Mouse (Mus musculus) intestine, embryonic 14.5 days (tissue): ENCODE results near the gene Ipmk. TPM values are rescaled to one million over a fixed set of nuclear protein-coding genes. Genes with fewer than 3 reads are reported as not detected.

ENCODE experiments used
- ATAC-seq: fragments of 200-750 bp; cut with Nextera tagmentation; replicated peaks from 2 replicates; pipeline ENCODE4 v1.8.0; 2017; ENCODE audit warnings: low read depth, moderate number of reproducible peaks, moderate TSS enrichment, moderate library complexity; ENCODE audit not compliant: low FRiP score, low TSS enrichment
- DNase-seq: peaks from one replicate; pipeline ENCODE4 v3.0.0-alpha.2; 2018; ENCODE audit warnings: low spot score
- H3K27ac ChIP-seq: fragments of 300-500 bp; sonication (generic); 2 replicates; pipeline ENCODE4 v1.5.1; 2014; ENCODE audit warnings: low read depth, mild to moderate bottlenecking, control low read depth
- H3K27me3 ChIP-seq: fragments of 300-500 bp; sonication (generic); replicated peaks from 2 replicates; pipeline ENCODE4 v1.6.1; 2014; ENCODE audit warnings: low read length, control low read depth; ENCODE audit not compliant: control insufficient read depth, insufficient read depth
- H3K36me3 ChIP-seq: fragments of 300-500 bp; sonication (generic); 2 replicates; pipeline ENCODE4 v1.6.1; 2014; ENCODE audit warnings: low read length, control low read depth; ENCODE audit not compliant: control insufficient read depth, insufficient read depth
- H3K4me1 ChIP-seq: fragments of 300-500 bp; sonication (generic); replicated peaks from 2 replicates; pipeline ENCODE4 v1.6.1; 2014; ENCODE audit warnings: low read length, control low read depth, mixed read lengths; ENCODE audit not compliant: control insufficient read depth, insufficient read depth
- H3K4me2 ChIP-seq: fragments of 300-500 bp; sonication (generic); 2 replicates; pipeline ENCODE4 v1.6.1; 2014; ENCODE audit warnings: low read length
- H3K4me3 ChIP-seq: fragments of 300-500 bp; sonication (generic); 2 replicates; pipeline ENCODE4 v1.5.1; 2014; ENCODE audit warnings: low read depth, low read length, control low read depth, mixed read lengths
- H3K9ac ChIP-seq: fragments of 300-500 bp; sonication (generic); 2 replicates; pipeline ENCODE4 v1.6.1; 2014; ENCODE audit warnings: mild to moderate bottlenecking, low read length
- H3K9me3 ChIP-seq: fragments of 300-500 bp; sonication (generic); 2 replicates; pipeline ENCODE4 v1.6.1; 2016; ENCODE audit warnings: low read length, control low read depth; ENCODE audit not compliant: control insufficient read depth
- WGBS: fragments of 180-500 bp; shearing (Covaris S2); extraction: QIAGEN DNeasy Blood & Tissue Kit; methylation state at CpG from one replicate; pipeline ENCODE4 v1.1.7; 2014; 5-methylcytosine and 5-hydroxymethylcytosine counted together
- polyA plus RNA-seq: library from polyadenylated mRNA; unstranded; fragments of >200 nt; fragmentation: Nextera tagmentation; extraction: Ambion mirVana; gene quantifications from 2 replicates; pipeline ENCODE4 v1.2.1, GENCODE M21; 2014

Gene Ipmk
- 19.9 and 21.5 TPM in 2 replicates for polyA plus RNA-seq

- DNase-seq (peak; percentile 99), ATAC-seq (peak; percentile 88)
- Histone ChIP-seq H3K4me2 (peak within 1 kb of the TSS; percentile 84), H3K27me3 (no peaks in the 10 kb centered on the region), H3K9me3 (no peaks in the 10 kb centered on the region), H3K4me3 (peak within 1 kb of the TSS; percentile 83), H3K9ac (peak within 1 kb of the TSS; percentile 76), H3K27ac (peak within 1 kb of the TSS; percentile 78), H3K4me1 (peaks cover 25% of the 10 kb centered on the region), H3K36me3 (0 out of 2 replicates have a peak, but pooled peaks cover 6% of the 10 kb centered on the region)
- under 1% methylated on average over 48 of the region's 49 CpGs for WGBS
These were observed at the start of gene Ipmk for GRCm38 (mm10) chr10:71347509-71347949. Ipmk (plus strand) TSS chr10:71347763.

- H3K4me1 ChIP-seq = no peaks in the 10 kb centered on the region
These were observed 47.4 kb upstream of the Ipmk start for GRCm38 (mm10) chr10:71300161-71300560.

GRCm38 (mm10) chr10:71302490-71302889 lies 45.1 kb upstream of the Ipmk start:
- Histone ChIP-seq H3K4me2 (no peak overlapping the region), H3K4me3 (no peak overlapping the region), H3K4me1 (no peaks in the 10 kb centered on the region), H3K27me3 (no peaks in the 10 kb centered on the region), H3K9ac (no peak overlapping the region), H3K27ac (no peak overlapping the region), H3K9me3 (no peaks in the 10 kb centered on the region), H3K36me3 (no peaks in the 10 kb centered on the region)
- no peak for DNase-seq
- no peak for ATAC-seq
- WGBS = 20% methylated on average over 5 of the region's 5 CpGs

More at GRCm38 (mm10) chr10:71300161-71300560, 47.4 kb upstream of the Ipmk start:
- no peak overlapping the region for H3K4me2 ChIP-seq
- DNase-seq (no peak), ATAC-seq (no peak)
- 71% methylated on average over 16 of the region's 16 CpGs for WGBS
- H3K27me3 ChIP-seq = no peaks in the 10 kb centered on the region
- no peak overlapping the region for H3K27ac ChIP-seq
- H3K9me3 ChIP-seq = no peaks in the 10 kb centered on the region
- H3K4me3 ChIP-seq = no peak overlapping the region
- H3K9ac ChIP-seq = no peak overlapping the region
- no peaks in the 10 kb centered on the region for H3K36me3 ChIP-seq

GRCm38 (mm10) chr10:71306190-71306589 lies 41.4 kb upstream of the Ipmk start:
- no peaks in the 10 kb centered on the region for H3K36me3 ChIP-seq
- H3K27me3 ChIP-seq = no peaks in the 10 kb centered on the region
- no peaks in the 10 kb centered on the region for H3K9me3 ChIP-seq
- ATAC-seq (no peak), DNase-seq (no peak)
- no peak overlapping the region for H3K27ac ChIP-seq
- H3K4me1 ChIP-seq = no peaks in the 10 kb centered on the region
- H3K9ac ChIP-seq = no peak overlapping the region
- H3K4me3 ChIP-seq = no peak overlapping the region
- 15% methylated on average over 6 of the region's 6 CpGs for WGBS
- H3K4me2 ChIP-seq = peak overlapping the region; percentile 26; the same call in 1 of the 2 replicates

- ATAC-seq (no peak), DNase-seq (no peak)
- no peaks in the 10 kb centered on the region for H3K4me1 ChIP-seq
- 75% methylated on average over 6 of the region's 6 CpGs for WGBS
- no peaks in the 10 kb centered on the region for H3K36me3 ChIP-seq
- no peak overlapping the region; the same call in 1 of the 2 replicates for H3K4me2 ChIP-seq
- no peaks in the 10 kb centered on the region for H3K27me3 ChIP-seq
- H3K9me3 ChIP-seq = no peaks in the 10 kb centered on the region
- no peak overlapping the region for H3K27ac ChIP-seq
- no peak overlapping the region for H3K9ac ChIP-seq
- no peak overlapping the region for H3K4me3 ChIP-seq
These were observed 40.8 kb upstream of the Ipmk start for GRCm38 (mm10) chr10:71306759-71307158.

GRCm38 (mm10) chr10:71308199-71308598 lies 39.4 kb upstream of the Ipmk start:
- Histone ChIP-seq H3K4me2 (no peak overlapping the region), H3K36me3 (no peaks in the 10 kb centered on the region), H3K9ac (no peak overlapping the region), H3K27ac (no peak overlapping the region), H3K27me3 (no peaks in the 10 kb centered on the region), H3K4me1 (no peaks in the 10 kb centered on the region), H3K9me3 (no peaks in the 10 kb centered on the region), H3K4me3 (no peak overlapping the region)
- no peak for ATAC-seq
- DNase-seq = no peak
- 96% methylated on average over 5 of the region's 5 CpGs for WGBS

- no peak for DNase-seq
- Histone ChIP-seq H3K4me1 (no peaks in the 10 kb centered on the region), H3K4me3 (no peak overlapping the region), H3K36me3 (no peaks in the 10 kb centered on the region), H3K9ac (no peak overlapping the region), H3K27me3 (no peaks in the 10 kb centered on the region), H3K4me2 (no peak overlapping the region), H3K27ac (no peak overlapping the region), H3K9me3 (no peaks in the 10 kb centered on the region)
- WGBS = 66% methylated on average over 3 of the region's 3 CpGs
- no peak for ATAC-seq
These were observed 37.3 kb upstream of the Ipmk start for GRCm38 (mm10) chr10:71310288-71310687.

- no peaks in the 10 kb centered on the region for H3K9me3 ChIP-seq
- no peak overlapping the region for H3K27ac ChIP-seq
- ATAC-seq (no peak), DNase-seq (no peak)
- H3K9ac ChIP-seq = no peak overlapping the region
- H3K27me3 ChIP-seq = no peaks in the 10 kb centered on the region
- no peak overlapping the region for H3K4me3 ChIP-seq
- no peak overlapping the region for H3K4me2 ChIP-seq
- H3K36me3 ChIP-seq = no peaks in the 10 kb centered on the region
- no peaks in the 10 kb centered on the region for H3K4me1 ChIP-seq
- 66% methylated on average over 3 of the region's 3 CpGs for WGBS
These were observed 33.0 kb upstream of the Ipmk start for GRCm38 (mm10) chr10:71314596-71314995.

- no peaks in the 10 kb centered on the region for H3K4me1 ChIP-seq
- H3K4me3 ChIP-seq = no peak overlapping the region
- H3K27me3 ChIP-seq = no peaks in the 10 kb centered on the region
- ATAC-seq (no peak), DNase-seq (no peak)
- H3K4me2 ChIP-seq = no peak overlapping the region
- no peak overlapping the region for H3K9ac ChIP-seq
- no peaks in the 10 kb centered on the region for H3K9me3 ChIP-seq
- H3K27ac ChIP-seq = no peak overlapping the region
- H3K36me3 ChIP-seq = no peaks in the 10 kb centered on the region
- WGBS = 75% methylated on average over 11 of the region's 11 CpGs
These were observed 31.5 kb upstream of the Ipmk start for GRCm38 (mm10) chr10:71316056-71316455.
